Mouse (Mus musculus) cerebellum, adult 8-10 months (tissue): ENCODE measurements around the gene Lman2l.

Experiments used
- DNase-seq: peaks from one replicate; pipeline ENCODE4 v3.0.0; 2022

The Lman2l gene

GRCm38 (mm10) chr1:36457388-36458014 lies 12.4 kb upstream of the Lman2l start:
- DNase-seq: no peak

GRCm38 (mm10) chr1:36454055-36454815 lies 9.2 kb upstream of the Lman2l start:
- no peak for DNase-seq

GRCm38 (mm10) chr1:36446841-36447240 lies 1.8 kb upstream of the Lman2l start:
- DNase-seq: no peak

GRCm38 (mm10) chr1:36446106-36446824 lies 1.2 kb upstream of the Lman2l start:
- no peak for DNase-seq

GRCm38 (mm10) chr1:36445508-36445907 lies 437 bp upstream of the Lman2l start:
- DNase-seq: no peak

- DNase-seq: peak; percentile 51
These were observed 4.0 kb downstream of the Lman2l start for GRCm38 (mm10) chr1:36441101-36441500.

- DNase-seq: no peak
These were observed 7.8 kb downstream of the Lman2l start for GRCm38 (mm10) chr1:36437223-36437622.

GRCm38 (mm10) chr1:36436515-36436914 lies 8.6 kb downstream of the Lman2l start:
- DNase-seq: no peak

- DNase-seq: no peak
These were observed 10.0 kb downstream of the Lman2l start for GRCm38 (mm10) chr1:36435071-36435470.

- no peak for DNase-seq
These were observed 11.5 kb downstream of the Lman2l start for GRCm38 (mm10) chr1:36433616-36434015.

- no peak for DNase-seq
These were observed 12.1 kb downstream of the Lman2l start for GRCm38 (mm10) chr1:36432999-36433398.

- no peak for DNase-seq
These were observed 15.6 kb downstream of the Lman2l start for GRCm38 (mm10) chr1:36429511-36429910.

GRCm38 (mm10) chr1:36404531-36404930 lies 40.5 kb downstream of the Lman2l start:
- DNase-seq: no peak

GRCm38 (mm10) chr1:36401509-36401908 lies 43.6 kb downstream of the Lman2l start:
- no peak for DNase-seq

GRCm38 (mm10) chr1:36397041-36397440 lies 48.0 kb downstream of the Lman2l start:
- DNase-seq: no peak

GRCm38 (mm10) chr1:36379582-36379981 lies 65.5 kb downstream of the Lman2l start:
- DNase-seq: no peak

- no peak for DNase-seq
These were observed 66.2 kb downstream of the Lman2l start for GRCm38 (mm10) chr1:36378880-36379279.

GRCm38 (mm10) chr1:36371934-36372845 lies 72.9 kb downstream of the Lman2l start, which contains the start of gene Fer1l5:
TSS of gene Fer1l5 (plus strand) at chr1:36372291.
- DNase-seq: no peak

- DNase-seq: no peak
These were observed 74.2 kb downstream of the Lman2l start for GRCm38 (mm10) chr1:36370918-36371317.
